Mouse (Mus musculus): ENCODE measurements around the gene Sash1. TPM values are rescaled to one million over a fixed set of nuclear protein-coding genes. Genes with fewer than 3 reads are reported as not detected.

The Sash1 gene
- polyA plus RNA-seq, 1 experiment from 2014 or later, result 6.5 TPM

GRCm38 (mm10) chr10:8785451-8786145 is 100.3 kb downstream of the Sash1 start:
- ATAC-seq (ENCODE audit: insufficient number of reproducible peaks, insufficient read depth, low FRiP score, low TSS enrichment), result no peak
- Histone ChIP-seq H3K4me2 (replicated peaks) (no peak overlapping the region), H3K27me3 (no peaks in the 10 kb centered on the region), H3K4me3 (no peak overlapping the region), H3K9ac (no peak overlapping the region), H3K27ac (no peak overlapping the region), H3K4me1 (0 out of 2 replicates have a peak, but pooled peaks cover 5% of the 10 kb centered on the region), H3K36me3 (peaks cover 11% of the 10 kb centered on the region; the same call in 1 of the 2 replicates), H3K9me3 (no peaks in the 10 kb centered on the region)
- WGBS, result 42% methylated on average over 11 of the region's 11 CpGs

GRCm38 (mm10) chr10:8781876-8782372 is 103.9 kb downstream of the Sash1 start:
- Histone ChIP-seq H3K4me3 (no peak overlapping the region), H3K9ac (no peak overlapping the region), H3K36me3 (peaks cover 19% of the 10 kb centered on the region; the same call in 1 of the 2 replicates), H3K27me3 (no peaks in the 10 kb centered on the region), H3K27ac (no peak overlapping the region), H3K9me3 (no peaks in the 10 kb centered on the region), H3K4me1 (0 out of 2 replicates have a peak, but pooled peaks cover 5% of the 10 kb centered on the region), H3K4me2 (replicated peaks) (no peak overlapping the region)
- ATAC-seq (ENCODE audit: insufficient number of reproducible peaks, insufficient read depth, low FRiP score, low TSS enrichment), result no peak
- WGBS, result 76% methylated on average over 10 of the region's 10 CpGs

DNA sequence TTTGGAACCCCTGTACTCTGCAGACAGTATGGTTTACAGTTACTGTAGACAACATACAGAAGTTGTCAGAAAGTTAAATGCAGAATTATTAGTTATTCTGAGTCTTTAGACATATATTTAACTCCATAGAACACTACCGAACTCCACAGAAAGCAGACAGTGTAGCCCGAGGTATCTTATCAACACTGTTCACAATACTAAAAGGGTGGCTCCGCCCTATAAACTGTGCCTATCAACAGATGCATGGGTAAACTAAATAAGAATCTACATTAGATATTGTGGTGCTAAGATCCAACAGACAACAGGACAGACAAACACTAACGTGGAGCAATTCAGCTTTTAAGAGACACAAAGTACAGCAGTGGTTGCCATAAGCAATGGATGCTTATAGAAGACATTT is 106.0 kb downstream of the Sash1 start:
- Histone ChIP-seq H3K27me3 (no peaks in the 10 kb centered on the region), H3K4me2 (replicated peaks) (no peak overlapping the region), H3K9ac (no peak overlapping the region), H3K4me3 (no peak overlapping the region), H3K36me3 (peaks cover 29% of the 10 kb centered on the region; the same call in 1 of the 2 replicates), H3K27ac (no peak overlapping the region), H3K9me3 (no peaks in the 10 kb centered on the region), H3K4me1 (no peaks in the 10 kb centered on the region)
- no peak for ATAC-seq (ENCODE audit: insufficient number of reproducible peaks, insufficient read depth, low FRiP score, low TSS enrichment)
- WGBS, result 92% methylated on average over 4 of the region's 4 CpGs

DNA sequence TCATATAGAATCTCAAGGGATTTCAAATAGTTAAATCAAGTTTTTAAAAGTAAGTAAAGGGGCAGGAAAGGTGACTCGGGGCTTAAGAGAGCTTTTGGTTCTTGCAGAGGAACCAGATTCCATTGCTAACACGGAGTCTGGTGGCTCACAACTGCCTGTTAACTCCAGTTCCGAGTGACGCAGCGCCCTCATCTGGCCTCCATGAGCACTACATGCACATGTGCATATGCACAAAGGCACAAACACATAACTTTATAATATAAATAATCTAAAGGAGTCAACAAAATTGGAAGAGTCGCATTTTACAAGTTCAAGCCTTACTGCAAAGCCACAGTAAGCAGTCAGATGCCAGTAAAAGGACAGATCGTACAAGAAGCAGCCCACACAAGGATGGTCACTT is 107.0 kb downstream of the Sash1 start:
- peaks cover 24% of the 10 kb centered on the region; the same call in 1 of the 2 replicates for H3K36me3 ChIP-seq
- ATAC-seq (ENCODE audit: insufficient number of reproducible peaks, insufficient read depth, low FRiP score, low TSS enrichment), result no peak

DNA sequence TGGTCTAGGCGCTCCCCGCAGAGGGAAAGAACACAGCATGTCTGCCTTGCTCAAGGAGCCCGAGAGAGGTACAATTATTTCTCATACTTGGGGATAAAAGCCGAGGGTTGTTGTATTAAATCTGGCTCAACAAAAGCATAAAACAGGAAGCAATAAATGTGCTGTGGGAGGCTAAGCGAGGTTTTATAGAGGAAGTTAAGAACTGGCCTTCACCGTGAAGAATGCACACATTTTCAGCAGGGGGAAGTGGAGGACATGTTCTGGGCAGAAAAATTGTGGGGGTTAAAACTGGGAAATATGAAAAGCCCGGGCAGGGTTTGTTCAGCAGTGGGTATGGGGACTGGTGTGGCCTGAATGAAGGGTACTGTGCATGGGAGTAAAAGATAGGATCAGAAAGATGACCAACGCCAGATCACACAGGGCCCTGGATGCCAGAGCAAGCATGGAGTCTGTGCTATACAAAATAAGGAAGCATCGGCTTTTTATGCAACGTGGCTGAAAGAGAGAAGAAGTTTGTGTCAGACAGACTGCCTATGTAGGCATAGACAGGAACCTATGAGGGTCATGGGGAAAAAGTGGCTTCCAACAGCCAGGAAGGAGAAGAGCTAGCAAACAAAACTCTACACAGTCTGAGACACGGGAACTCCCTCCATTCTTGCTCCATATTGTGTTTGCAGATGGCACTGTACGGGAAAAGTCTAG is 108.2 kb downstream of the Sash1 start:
- H3K36me3 ChIP-seq, result peaks cover 22% of the 10 kb centered on the region; the same call in 1 of the 2 replicates
- no peak for ATAC-seq (ENCODE audit: insufficient number of reproducible peaks, insufficient read depth, low FRiP score, low TSS enrichment)

More for the DNA sequence above, 107.0 kb downstream of the Sash1 start:
- Histone ChIP-seq H3K27ac (no peak overlapping the region), H3K9me3 (no peaks in the 10 kb centered on the region), H3K4me2 (replicated peaks) (no peak overlapping the region), H3K4me1 (no peaks in the 10 kb centered on the region), H3K4me3 (no peak overlapping the region), H3K9ac (no peak overlapping the region), H3K27me3 (no peaks in the 10 kb centered on the region)
- WGBS, result 88% methylated on average over 7 of the region's 7 CpGs

DNA sequence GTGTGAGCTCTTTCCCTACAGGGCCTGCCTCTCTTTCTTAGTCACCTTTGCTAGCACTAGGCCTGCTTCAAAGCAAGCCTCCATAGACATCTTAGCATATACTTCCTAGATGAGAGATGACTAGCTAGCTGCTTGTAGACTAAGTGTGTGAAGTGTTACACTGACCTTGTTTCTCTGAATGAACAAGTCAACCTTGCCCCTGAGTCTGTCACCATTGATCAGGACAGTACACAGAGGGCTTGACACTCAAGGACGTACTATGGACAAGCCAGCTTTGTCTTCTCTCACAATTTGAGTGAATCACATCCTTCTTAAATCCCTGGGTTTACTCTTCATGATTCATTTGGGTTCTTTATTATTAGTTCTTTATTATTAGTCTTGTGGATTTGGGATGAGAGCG is 109.1 kb downstream of the Sash1 start:
- Histone ChIP-seq H3K4me2 (replicated peaks) (no peak overlapping the region), H3K27me3 (no peaks in the 10 kb centered on the region), H3K36me3 (peaks cover 22% of the 10 kb centered on the region; the same call in 1 of the 2 replicates), H3K9me3 (no peaks in the 10 kb centered on the region), H3K4me3 (no peak overlapping the region), H3K27ac (no peak overlapping the region), H3K4me1 (no peaks in the 10 kb centered on the region), H3K9ac (no peak overlapping the region)
- WGBS, result 96% methylated on average over 2 of the region's 2 CpGs
- ATAC-seq (ENCODE audit: insufficient number of reproducible peaks, insufficient read depth, low FRiP score, low TSS enrichment), result no peak

More for the DNA sequence above, 108.2 kb downstream of the Sash1 start:
- no peak overlapping the region for H3K4me3 ChIP-seq
- H3K4me1 ChIP-seq, result no peaks in the 10 kb centered on the region
- H3K4me2 ChIP-seq (replicated peaks), result no peak overlapping the region
- no peaks in the 10 kb centered on the region for H3K27me3 ChIP-seq
- no peak overlapping the region for H3K9ac ChIP-seq
- no peak overlapping the region for H3K27ac ChIP-seq
- H3K9me3 ChIP-seq, result no peaks in the 10 kb centered on the region
- 91% methylated on average over 12 of the region's 12 CpGs for WGBS

- H3K36me3 ChIP-seq, result peaks cover 22% of the 10 kb centered on the region; the same call in 1 of the 2 replicates
- no peaks in the 10 kb centered on the region for H3K9me3 ChIP-seq
- no peak for ATAC-seq (ENCODE audit: insufficient number of reproducible peaks, insufficient read depth, low FRiP score, low TSS enrichment)
- no peak overlapping the region for H3K27ac ChIP-seq
- H3K4me3 ChIP-seq, result no peak overlapping the region
- no peaks in the 10 kb centered on the region for H3K4me1 ChIP-seq
- no peaks in the 10 kb centered on the region for H3K27me3 ChIP-seq
- H3K4me2 ChIP-seq (replicated peaks), result no peak overlapping the region
- WGBS, result 92% methylated on average over 2 of the region's 2 CpGs
- H3K9ac ChIP-seq, result no peak overlapping the region
Measured at GRCm38 (mm10) chr10:8775794-8776193, 110.1 kb downstream of the Sash1 start.

DNA sequence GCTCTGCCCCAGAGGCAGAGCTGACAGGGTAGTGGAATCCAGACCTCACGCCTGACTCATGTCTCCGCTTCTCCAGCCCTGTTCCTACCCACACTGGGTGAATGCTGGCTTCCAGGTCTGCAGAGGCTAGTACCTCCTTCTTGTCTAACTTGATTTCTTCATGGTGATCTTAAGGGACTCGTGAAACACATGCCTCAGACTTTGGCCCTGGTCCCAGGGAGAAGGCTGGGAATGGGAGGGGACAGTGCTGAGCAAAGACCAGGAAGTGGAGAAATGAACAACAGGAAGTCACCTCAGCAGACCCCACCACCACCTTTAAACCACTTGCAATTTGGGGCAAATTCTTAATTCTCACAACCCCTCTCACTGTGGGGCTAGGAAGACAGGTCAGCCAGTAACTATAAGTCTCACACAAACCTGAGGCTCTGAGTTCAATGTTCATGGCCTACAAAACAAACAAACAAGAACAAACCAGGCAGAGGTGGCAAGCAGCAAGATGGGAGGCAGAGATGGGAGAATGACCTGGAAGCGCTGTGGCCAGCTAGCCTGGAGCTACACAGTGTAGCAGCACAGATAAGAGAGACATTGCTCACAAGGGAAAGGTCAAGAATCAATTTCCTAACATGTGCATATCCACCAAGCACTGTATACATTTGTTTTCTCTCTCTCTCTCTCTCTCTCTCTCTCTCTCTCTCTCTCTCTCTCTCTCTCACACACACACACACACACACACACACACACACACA is 113.2 kb downstream of the Sash1 start:
- no peak overlapping the region for H3K4me3 ChIP-seq
- no peaks in the 10 kb centered on the region for H3K4me1 ChIP-seq

DNA sequence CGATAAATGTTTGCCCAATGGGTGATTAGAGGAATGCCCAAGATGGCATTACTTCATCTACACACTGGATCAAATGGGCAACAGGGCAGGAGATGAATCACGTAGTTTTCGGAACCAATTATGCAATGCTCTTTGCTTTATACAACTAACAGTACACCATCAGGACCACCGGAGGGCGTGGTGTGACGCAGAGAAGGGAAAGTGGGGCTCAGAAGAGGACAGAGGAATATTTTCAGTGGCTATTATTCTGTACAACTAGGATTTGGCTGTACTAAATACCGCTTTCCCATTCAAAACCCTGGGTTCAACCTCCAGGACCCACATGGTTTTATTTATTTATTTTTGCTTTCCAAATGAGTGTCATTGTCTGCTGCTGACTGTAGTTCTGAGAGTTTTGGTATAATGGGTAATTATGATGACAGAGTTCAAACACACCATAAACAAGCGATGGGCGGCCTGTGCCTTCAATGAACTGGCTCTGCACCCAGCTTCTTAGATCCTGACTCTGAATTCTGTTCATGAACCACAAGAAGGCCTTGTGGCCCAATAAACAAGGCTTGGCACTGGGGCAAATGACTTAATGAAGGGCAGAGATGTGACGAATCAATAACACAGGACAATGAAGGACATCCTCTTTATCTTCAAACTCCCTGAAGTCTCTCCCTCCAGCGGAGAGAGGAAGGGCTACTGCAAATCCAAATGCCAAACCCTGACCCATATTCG is 114.8 kb downstream of the Sash1 start:
- 95% methylated on average over 12 of the region's 12 CpGs for WGBS
- no peaks in the 10 kb centered on the region for H3K4me1 ChIP-seq
- no peak overlapping the region for H3K4me3 ChIP-seq
- no peak overlapping the region for H3K4me2 ChIP-seq (replicated peaks)
- H3K27ac ChIP-seq, result no peak overlapping the region
- H3K27me3 ChIP-seq, result no peaks in the 10 kb centered on the region
- ATAC-seq (ENCODE audit: insufficient number of reproducible peaks, insufficient read depth, low FRiP score, low TSS enrichment), result no peak
- no peak overlapping the region for H3K9ac ChIP-seq
- H3K9me3 ChIP-seq, result no peaks in the 10 kb centered on the region
- H3K36me3 ChIP-seq, result peaks cover 8% of the 10 kb centered on the region; the same call in 1 of the 2 replicates

More for the DNA sequence above, 113.2 kb downstream of the Sash1 start:
- H3K27ac ChIP-seq, result no peak overlapping the region
- H3K4me2 ChIP-seq (replicated peaks), result no peak overlapping the region
- H3K9ac ChIP-seq, result no peak overlapping the region
- 73% methylated on average over 4 of the region's 4 CpGs for WGBS
- no peaks in the 10 kb centered on the region for H3K9me3 ChIP-seq
- H3K36me3 ChIP-seq, result peaks cover 11% of the 10 kb centered on the region; the same call in 1 of the 2 replicates
- ATAC-seq (ENCODE audit: insufficient number of reproducible peaks, insufficient read depth, low FRiP score, low TSS enrichment), result no peak
- H3K27me3 ChIP-seq, result no peaks in the 10 kb centered on the region

- Histone ChIP-seq H3K9me3 (no peaks in the 10 kb centered on the region), H3K36me3 (no peaks in the 10 kb centered on the region), H3K4me3 (no peak overlapping the region), H3K27ac (no peak overlapping the region), H3K9ac (no peak overlapping the region), H3K4me2 (replicated peaks) (no peak overlapping the region), H3K27me3 (no peaks in the 10 kb centered on the region), H3K4me1 (no peaks in the 10 kb centered on the region)
- WGBS, result 79% methylated on average over 8 of the region's 8 CpGs
- no peak for ATAC-seq (ENCODE audit: insufficient number of reproducible peaks, insufficient read depth, low FRiP score, low TSS enrichment)
Measured at GRCm38 (mm10) chr10:8768654-8769053, 117.2 kb downstream of the Sash1 start.

- Histone ChIP-seq H3K36me3 (no peaks in the 10 kb centered on the region), H3K4me2 (replicated peaks) (no peak overlapping the region), H3K4me1 (peaks cover 10% of the 10 kb centered on the region), H3K4me3 (no peak overlapping the region), H3K9ac (no peak overlapping the region), H3K9me3 (no peaks in the 10 kb centered on the region), H3K27me3 (no peaks in the 10 kb centered on the region), H3K27ac (no peak overlapping the region)
- WGBS, result 81% methylated on average over 5 of the region's 5 CpGs
- no peak for ATAC-seq (ENCODE audit: insufficient number of reproducible peaks, insufficient read depth, low FRiP score, low TSS enrichment)
Measured at GRCm38 (mm10) chr10:8767381-8767780, 118.5 kb downstream of the Sash1 start.
